Mouse (Mus musculus) embryonic facial prominence, embryonic 13.5 days (tissue): ENCODE data around the gene Ipp. TPM values are rescaled to one million over a fixed set of nuclear protein-coding genes. Genes with fewer than 3 reads are reported as not detected.

Source experiments
- ATAC-seq: fragments of 200-750 bp; cut with Nextera tagmentation; 2 replicates; pipeline ENCODE4 v1.8.0; 2017; ENCODE audit warnings: low read depth; ENCODE audit not compliant: insufficient number of reproducible peaks, insufficient read depth, low FRiP score, low TSS enrichment
- H3K27ac ChIP-seq: fragments of 300-500 bp; sonication (generic); 2 replicates; pipeline ENCODE4 v1.5.1; 2015; ENCODE audit warnings: moderate library complexity, mild to moderate bottlenecking, inconsistent platforms
- H3K27me3 ChIP-seq: fragments of 300-500 bp; sonication (generic); 2 replicates; pipeline ENCODE4 v1.6.1; 2015; ENCODE audit warnings: mild to moderate bottlenecking, inconsistent platforms
- H3K36me3 ChIP-seq: fragments of 300-500 bp; sonication (generic); 2 replicates; pipeline ENCODE4 v1.6.1; 2015; ENCODE audit warnings: mild to moderate bottlenecking, inconsistent platforms
- H3K4me1 ChIP-seq: fragments of 300-500 bp; sonication (generic); 2 replicates; pipeline ENCODE4 v1.6.1; 2015; ENCODE audit warnings: inconsistent platforms
- H3K4me2 ChIP-seq: fragments of 300-500 bp; sonication (generic); 2 replicates; pipeline ENCODE4 v1.6.1; 2015; ENCODE audit warnings: moderate library complexity, mild to moderate bottlenecking, inconsistent platforms
- H3K4me3 ChIP-seq: fragments of 300-500 bp; sonication (generic); 2 replicates; pipeline ENCODE4 v1.5.1; 2015; ENCODE audit warnings: mild to moderate bottlenecking, inconsistent platforms
- H3K9ac ChIP-seq: fragments of 300-500 bp; sonication (generic); 2 replicates; pipeline ENCODE4 v1.6.1; 2015; ENCODE audit warnings: mild to moderate bottlenecking, inconsistent platforms
- H3K9me3 ChIP-seq: fragments of 300-500 bp; sonication (generic); 2 replicates; pipeline ENCODE4 v1.6.1; 2016; ENCODE audit warnings: inconsistent platforms
- WGBS: fragments of 180-500 bp; shearing (Covaris S2); methylation state at CpG from one replicate; pipeline ENCODE4 v1.1.7; 2015; ENCODE audit warnings: mixed read lengths; 5-methylcytosine and 5-hydroxymethylcytosine counted together
- polyA plus RNA-seq: library from polyadenylated mRNA; unstranded; fragments of >200 nt; fragmentation: Nextera tagmentation; extraction: Ambion mirVana; gene quantifications from 2 replicates; pipeline ENCODE4 v1.2.1, GENCODE M21; 2015

Ipp gene
- polyA plus RNA-seq = 15.3 and 15.7 TPM in 2 replicates

DNA sequence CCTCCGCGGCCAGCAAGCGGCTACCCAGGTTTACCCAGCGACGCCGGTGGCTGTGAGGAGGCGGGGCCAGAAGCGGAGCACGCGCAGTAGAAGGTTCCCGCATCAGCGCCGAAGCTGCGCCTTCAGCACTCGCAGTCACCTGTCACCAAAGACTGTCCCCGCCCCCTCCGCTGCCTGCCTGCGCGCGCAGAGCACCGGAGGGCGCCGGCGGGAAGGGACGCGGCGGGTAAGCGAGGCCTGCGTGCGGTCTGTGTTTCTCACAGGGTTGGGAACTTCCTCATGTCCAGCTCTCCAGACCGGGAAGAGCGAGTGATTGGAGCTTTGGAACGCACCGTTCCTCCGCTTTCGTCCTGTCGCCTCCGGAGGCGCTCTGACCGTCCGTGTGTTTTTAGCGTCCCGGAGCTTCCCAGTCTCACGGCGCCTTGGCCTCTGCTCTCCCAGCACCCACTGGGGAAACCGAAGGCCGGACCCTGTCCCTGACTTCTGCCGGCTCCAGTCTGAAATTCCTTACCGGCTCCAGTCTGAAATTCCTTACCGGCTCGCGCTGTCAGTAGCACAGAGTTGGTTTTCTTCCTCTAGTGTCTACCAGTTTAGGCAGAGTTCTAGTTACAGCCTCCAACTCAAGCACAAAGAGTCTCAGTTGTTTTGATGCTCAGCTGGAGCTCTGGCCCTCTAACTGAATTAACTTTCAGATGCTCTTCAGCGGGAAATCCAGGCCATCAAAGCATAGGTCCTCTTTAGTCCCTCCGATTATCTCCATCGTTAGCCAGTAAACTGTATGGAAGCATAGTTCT lies at the start of gene Ipp:
Gene Ipp (plus strand): TSS at position 125 of the 794 bp plus-strand sequence.
- WGBS = under 1% methylated on average over 55 of the region's 55 CpGs

DNA sequence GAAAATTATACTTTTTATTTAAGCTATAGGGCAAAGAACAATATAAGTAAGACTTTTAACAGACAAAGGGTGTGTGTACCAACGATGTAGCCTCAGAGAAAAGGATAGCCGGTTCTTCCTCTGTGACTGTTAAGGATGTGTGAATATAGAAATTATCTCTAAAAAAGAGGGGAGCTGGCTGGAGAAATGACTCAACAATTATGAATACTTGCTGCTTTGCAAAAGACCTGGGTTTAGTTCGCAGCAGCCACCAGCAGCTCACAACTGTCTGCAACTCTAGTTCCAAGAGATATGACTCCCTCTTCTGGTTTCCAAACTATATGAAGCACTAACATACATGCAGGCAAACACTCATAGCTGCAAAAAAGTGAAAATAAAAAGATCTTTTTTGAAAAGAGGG lies 45.4 kb upstream of the Ipp start:
- H3K4me2 ChIP-seq = peak overlapping the region; percentile 70
- ATAC-seq = no peak
- H3K27me3 ChIP-seq = no peaks in the 10 kb centered on the region
- no peak overlapping the region for H3K9ac ChIP-seq
- no peak overlapping the region for H3K4me3 ChIP-seq
- WGBS = 96% methylated on average over 3 of the region's 3 CpGs
- no peaks in the 10 kb centered on the region for H3K9me3 ChIP-seq
- peaks cover 16% of the 10 kb centered on the region; the same call in 1 of the 2 replicates for H3K4me1 ChIP-seq
- H3K36me3 ChIP-seq = no peaks in the 10 kb centered on the region
- no peak overlapping the region for H3K27ac ChIP-seq

More for the DNA sequence above, at the start of gene Ipp:
- H3K9ac ChIP-seq = peak within 1 kb of the TSS; percentile 88
- peak within 1 kb of the TSS; percentile 65 for H3K4me2 ChIP-seq
- no peaks in the 10 kb centered on the region for H3K9me3 ChIP-seq
- peak within 1 kb of the TSS; percentile 93 for H3K27ac ChIP-seq
- peaks cover 10% of the 10 kb centered on the region; the same call in 1 of the 2 replicates for H3K36me3 ChIP-seq
- H3K27me3 ChIP-seq = no peaks in the 10 kb centered on the region
- peak; percentile 95 for ATAC-seq
- peak within 1 kb of the TSS; percentile 67 for H3K4me3 ChIP-seq
- peaks cover 11% of the 10 kb centered on the region for H3K4me1 ChIP-seq

GRCm38 (mm10) chr4:116463231-116464125 lies 43.9 kb upstream of the Ipp start:
- H3K9me3 ChIP-seq = no peaks in the 10 kb centered on the region

DNA sequence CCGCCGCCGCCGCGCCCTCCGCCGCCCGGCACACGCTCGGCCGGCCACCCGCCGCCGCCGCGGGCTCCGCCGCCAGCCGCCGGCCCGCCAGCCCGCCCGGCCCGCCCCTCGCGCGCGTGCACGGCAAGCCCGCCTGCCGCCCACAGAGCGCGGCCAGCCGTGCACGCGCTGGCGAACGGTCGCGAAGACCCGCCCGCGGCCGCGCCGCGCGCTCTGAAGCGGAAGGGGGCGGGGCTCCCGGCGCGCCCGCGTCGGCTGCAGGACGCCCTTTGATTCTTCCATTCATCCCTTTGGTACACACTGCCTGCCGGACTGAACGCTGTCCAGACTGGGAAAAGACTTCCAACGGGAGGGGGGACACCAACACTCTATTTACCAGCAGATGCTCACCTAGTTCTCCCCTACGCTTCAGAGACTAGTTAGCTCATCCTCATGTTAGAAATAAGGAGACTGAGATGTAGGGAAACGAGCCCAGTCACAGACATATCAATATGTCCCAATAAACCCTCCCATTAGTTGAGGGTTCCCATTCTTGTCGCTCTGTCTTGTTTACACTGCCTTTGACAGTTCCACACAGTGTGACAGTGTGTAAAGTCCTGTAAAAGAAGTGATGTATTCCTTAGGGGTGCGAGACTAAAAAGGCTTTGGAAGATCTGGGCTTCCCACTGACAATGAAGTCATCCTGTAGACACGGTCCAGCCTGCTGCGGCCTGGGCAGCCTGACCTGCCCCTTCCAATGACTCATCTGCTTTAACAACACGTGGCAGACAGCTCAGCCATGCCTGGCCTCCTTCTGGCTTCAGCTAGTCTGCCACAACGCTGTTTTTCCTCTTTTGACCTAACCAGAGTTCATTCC lies 43.0 kb upstream of the Ipp start, which contains the start of gene Mast2:
Gene Mast2 (minus strand): TSS at position 58 of the 856 bp plus-strand sequence.
- H3K36me3 ChIP-seq = no peaks in the 10 kb centered on the region
- peak within 1 kb of the TSS; percentile 88 for H3K27ac ChIP-seq
- peak within 1 kb of the TSS; percentile 70 for H3K4me2 ChIP-seq
- H3K4me3 ChIP-seq = peak within 1 kb of the TSS; percentile 97
- whole genome bisulfite sequencing = 8% methylated on average over 18 of the region's 68 CpGs
- H3K9me3 ChIP-seq = no peaks in the 10 kb centered on the region
- no peaks in the 10 kb centered on the region for H3K27me3 ChIP-seq
- peaks cover 16% of the 10 kb centered on the region; the same call in 1 of the 2 replicates for H3K4me1 ChIP-seq
- H3K9ac ChIP-seq = peak within 1 kb of the TSS; percentile 94
- peak; percentile 81 for ATAC-seq

More at GRCm38 (mm10) chr4:116463231-116464125, 43.9 kb upstream of the Ipp start:
- no peaks in the 10 kb centered on the region for H3K27me3 ChIP-seq
- peak; percentile 77 for ATAC-seq
- no peaks in the 10 kb centered on the region for H3K36me3 ChIP-seq
- whole genome bisulfite sequencing = 2% methylated on average over 49 of the region's 74 CpGs
- peak overlapping the region; percentile 94 for H3K9ac ChIP-seq
- H3K4me1 ChIP-seq = peaks cover 16% of the 10 kb centered on the region; the same call in 1 of the 2 replicates
- peak overlapping the region; percentile 70 for H3K4me2 ChIP-seq
- peak overlapping the region; percentile 97 for H3K4me3 ChIP-seq
- H3K27ac ChIP-seq = peak overlapping the region; percentile 88

DNA sequence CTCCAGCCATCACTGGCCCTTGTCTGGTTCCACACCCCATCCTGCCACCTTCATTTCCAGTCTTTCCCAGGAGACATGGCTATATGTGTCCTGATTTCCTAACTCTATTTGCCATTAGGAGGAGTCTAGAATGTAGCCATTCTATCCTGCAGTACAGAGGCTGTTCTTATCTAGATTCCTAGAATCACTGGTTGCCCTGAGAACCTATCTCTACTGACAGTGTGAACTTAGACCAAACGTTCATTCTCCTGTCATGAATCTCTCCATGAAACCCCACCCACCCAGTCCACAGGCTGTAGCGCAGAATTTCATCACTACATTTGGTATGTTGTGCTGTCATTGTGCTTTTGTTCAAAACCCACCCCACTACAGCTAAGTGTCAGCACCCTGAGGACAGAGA lies 26.0 kb upstream of the Ipp start:
- H3K27ac ChIP-seq = no peak overlapping the region
- ATAC-seq = no peak
- H3K4me1 ChIP-seq = 0 out of 2 replicates have a peak, but pooled peaks cover 5% of the 10 kb centered on the region
- WGBS = 68% methylated on average over 2 of the region's 2 CpGs
- H3K9ac ChIP-seq = no peak overlapping the region
- H3K36me3 ChIP-seq = no peaks in the 10 kb centered on the region
- H3K9me3 ChIP-seq = no peaks in the 10 kb centered on the region
- no peak overlapping the region for H3K4me2 ChIP-seq
- H3K4me3 ChIP-seq = no peak overlapping the region
- no peaks in the 10 kb centered on the region for H3K27me3 ChIP-seq

DNA sequence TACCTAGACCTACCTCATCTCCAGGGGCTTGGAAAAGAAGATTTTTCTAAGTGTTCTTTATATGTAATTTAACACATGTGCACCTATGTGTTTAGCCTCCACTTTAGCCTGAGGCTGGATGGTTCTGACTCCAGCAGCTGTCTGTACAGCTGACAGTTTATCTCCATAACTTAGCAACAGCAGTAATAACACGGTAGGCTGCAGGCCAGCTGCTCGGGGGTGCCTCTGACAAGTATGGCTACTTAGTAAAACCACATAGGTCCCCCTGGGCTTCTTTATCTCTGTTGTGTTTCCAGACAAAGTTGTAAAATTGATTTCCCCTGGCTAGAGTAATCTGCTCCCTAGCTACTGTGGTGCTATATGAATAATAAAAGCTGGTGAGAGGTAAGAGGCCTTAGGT lies 23.9 kb upstream of the Ipp start:
- no peaks in the 10 kb centered on the region for H3K36me3 ChIP-seq
- H3K9me3 ChIP-seq = no peaks in the 10 kb centered on the region
- H3K9ac ChIP-seq = no peak overlapping the region
- 26% methylated on average over 2 of the region's 2 CpGs for WGBS
- no peaks in the 10 kb centered on the region for H3K27me3 ChIP-seq
- 0 out of 2 replicates have a peak, but pooled peaks cover 5% of the 10 kb centered on the region for H3K4me1 ChIP-seq
- no peak overlapping the region for H3K4me3 ChIP-seq
- H3K4me2 ChIP-seq = no peak overlapping the region
- no peak overlapping the region for H3K27ac ChIP-seq
- no peak for ATAC-seq

DNA sequence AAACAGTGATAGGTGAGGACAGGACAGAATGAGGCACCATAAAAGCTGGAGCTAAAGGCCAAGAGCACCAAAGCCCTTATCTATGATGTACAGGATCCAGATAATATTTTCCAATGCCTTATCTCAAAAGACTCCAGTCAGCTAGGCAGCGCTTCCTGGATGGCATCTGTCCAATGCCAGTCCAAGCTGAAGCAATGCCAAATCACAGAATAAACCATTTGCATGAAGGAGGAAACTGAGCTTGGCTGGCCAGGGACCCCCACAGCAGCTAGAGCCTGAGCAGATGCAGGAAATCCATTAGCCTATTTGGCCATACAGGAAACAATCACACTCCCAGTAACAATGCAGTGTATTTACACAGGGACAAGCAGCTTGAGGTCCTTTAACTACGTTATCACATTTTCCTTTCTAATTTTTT lies 16.2 kb upstream of the Ipp start:
- WGBS = 81% methylated on average over 2 of the region's 2 CpGs
- Histone ChIP-seq H3K4me2 (no peak overlapping the region), H3K27me3 (no peaks in the 10 kb centered on the region), H3K4me3 (no peak overlapping the region), H3K36me3 (no peaks in the 10 kb centered on the region), H3K9ac (no peak overlapping the region), H3K4me1 (peaks cover 4% of the 10 kb centered on the region; the same call in 1 of the 2 replicates), H3K9me3 (no peaks in the 10 kb centered on the region), H3K27ac (no peak overlapping the region)
- ATAC-seq = no peak

DNA sequence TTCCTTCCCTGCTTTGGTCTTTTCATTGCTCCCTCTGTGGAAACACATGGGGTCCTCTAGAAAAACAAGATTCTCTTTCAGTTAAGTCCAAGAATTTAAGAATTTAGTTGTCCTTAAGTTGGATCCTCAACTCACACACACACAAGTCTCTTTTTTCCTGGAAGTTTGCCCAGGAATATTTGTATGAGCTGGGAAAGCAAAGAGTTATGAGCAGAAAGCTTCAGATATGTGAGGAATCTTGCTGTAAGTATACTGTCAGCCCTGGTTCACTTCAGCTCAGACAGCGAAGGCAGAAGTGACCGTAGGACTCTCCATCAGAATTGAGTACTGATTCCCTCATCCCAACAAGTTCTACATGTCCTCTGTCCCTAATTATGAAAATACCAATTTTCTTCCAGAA lies 15.5 kb upstream of the Ipp start:
- Histone ChIP-seq H3K4me2 (no peak overlapping the region), H3K36me3 (no peaks in the 10 kb centered on the region), H3K9ac (no peak overlapping the region), H3K4me1 (peaks cover 4% of the 10 kb centered on the region; the same call in 1 of the 2 replicates), H3K4me3 (no peak overlapping the region), H3K27me3 (no peaks in the 10 kb centered on the region), H3K27ac (no peak overlapping the region; the same call in 1 of the 2 replicates), H3K9me3 (no peaks in the 10 kb centered on the region)
- no peak for ATAC-seq
- WGBS = 77% methylated on average over 2 of the region's 2 CpGs

- Histone ChIP-seq H3K4me2 (no peak overlapping the region), H3K9me3 (no peaks in the 10 kb centered on the region), H3K27ac (no peak overlapping the region), H3K4me1 (peaks cover 4% of the 10 kb centered on the region; the same call in 1 of the 2 replicates), H3K27me3 (no peaks in the 10 kb centered on the region), H3K4me3 (no peak overlapping the region), H3K36me3 (no peaks in the 10 kb centered on the region), H3K9ac (no peak overlapping the region)
- no peak for ATAC-seq
- WGBS = 79% methylated on average over 4 of the region's 4 CpGs
These were observed 14.9 kb upstream of the Ipp start for GRCm38 (mm10) chr4:116492460-116492859.

DNA sequence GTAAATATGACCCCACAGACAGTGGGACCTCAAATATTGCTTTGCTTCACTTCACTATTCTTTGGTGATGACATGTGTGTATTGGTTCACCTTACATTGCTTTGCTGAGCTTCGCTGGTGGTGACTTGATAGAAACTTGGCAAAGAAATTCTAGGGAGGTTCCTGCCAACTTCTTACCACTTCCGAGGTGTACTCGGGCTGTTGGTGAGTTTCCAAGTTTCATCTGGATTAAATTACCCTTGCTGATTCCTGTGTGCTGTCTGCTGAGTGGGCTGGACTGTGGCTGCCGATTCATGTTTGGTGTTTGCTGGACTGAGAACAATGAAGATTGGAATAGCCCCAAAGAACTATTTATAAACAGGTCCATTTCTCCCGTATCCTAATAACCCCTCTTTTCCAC lies 13.7 kb upstream of the Ipp start:
- no peak overlapping the region for H3K4me2 ChIP-seq
- no peaks in the 10 kb centered on the region for H3K36me3 ChIP-seq
- H3K9ac ChIP-seq = no peak overlapping the region
- H3K27me3 ChIP-seq = no peaks in the 10 kb centered on the region
- ATAC-seq = no peak
- no peak overlapping the region for H3K4me3 ChIP-seq
- no peaks in the 10 kb centered on the region for H3K9me3 ChIP-seq
- H3K27ac ChIP-seq = no peak overlapping the region
- WGBS = 66% methylated on average over 5 of the region's 5 CpGs
- peaks cover 4% of the 10 kb centered on the region; the same call in 1 of the 2 replicates for H3K4me1 ChIP-seq
